Mouse (Mus musculus) urinary bladder, postnatal 10 days (tissue): ENCODE measurements around the gene Tmem238l.

ENCODE experiments used
- DNase-seq: peaks from one replicate; pipeline ENCODE4 v3.0.0; 2022; ENCODE audit warnings: low spot score

Tmem238l gene

GRCm38 (mm10) chr11:66956303-66956702 is at the start of gene Tmem238l:
TSS of gene Tmem238l (plus strand) at chr11:66956638.
- DNase-seq = no peak

- no peak for DNase-seq
Observed at GRCm38 (mm10) chr11:66911811-66912210, 44.6 kb upstream of the Tmem238l start, which contains the start of gene Pirt. TSS of gene Pirt (plus strand) at chr11:66911981.

GRCm38 (mm10) chr11:66912531-66913458 is 43.6 kb upstream of the Tmem238l start:
- DNase-seq = no peak

GRCm38 (mm10) chr11:66914249-66914648 is 42.2 kb upstream of the Tmem238l start:
- no peak for DNase-seq

- DNase-seq = no peak
Observed at GRCm38 (mm10) chr11:66920012-66920411, 36.4 kb upstream of the Tmem238l start.

- no peak for DNase-seq
Observed at GRCm38 (mm10) chr11:66924095-66924823, 32.2 kb upstream of the Tmem238l start.

- DNase-seq = no peak
Observed at GRCm38 (mm10) chr11:66928311-66928710, 28.1 kb upstream of the Tmem238l start.

- DNase-seq = no peak
Observed at GRCm38 (mm10) chr11:66932827-66933599, 23.4 kb upstream of the Tmem238l start.

- DNase-seq = no peak
Observed at GRCm38 (mm10) chr11:66934428-66935173, 21.8 kb upstream of the Tmem238l start.

GRCm38 (mm10) chr11:66942011-66942410 is 14.4 kb upstream of the Tmem238l start:
- DNase-seq = no peak

GRCm38 (mm10) chr11:66945224-66945767 is 11.1 kb upstream of the Tmem238l start:
- DNase-seq = no peak

GRCm38 (mm10) chr11:66946521-66946920 is 9.9 kb upstream of the Tmem238l start:
- DNase-seq = no peak

GRCm38 (mm10) chr11:66946922-66947321 is 9.5 kb upstream of the Tmem238l start:
- DNase-seq = no peak

- no peak for DNase-seq
Observed at GRCm38 (mm10) chr11:66960797-66961196, 4.4 kb downstream of the Tmem238l start.

GRCm38 (mm10) chr11:66961447-66962176 is 5.2 kb downstream of the Tmem238l start:
- DNase-seq = no peak

GRCm38 (mm10) chr11:66963462-66963861 is 7.0 kb downstream of the Tmem238l start:
- no peak for DNase-seq

GRCm38 (mm10) chr11:66966500-66967116 is 10.2 kb downstream of the Tmem238l start:
- no peak for DNase-seq

GRCm38 (mm10) chr11:66968575-66968974 is 12.1 kb downstream of the Tmem238l start:
- no peak for DNase-seq

GRCm38 (mm10) chr11:66973507-66973906 is 17.1 kb downstream of the Tmem238l start:
- no peak for DNase-seq
